Mouse (Mus musculus): ENCODE measurements at regions not wholly inside any gene's neighbourhood (a gene's known extent, or its start where the extent isn't known, plus 50 kb on each side); places are given as distances from the start of the nearest gene placed in this dataset.

GRCm38 (mm10) chr2:47053689-47054088 lies 1760.2 kb upstream of the Acvr2a start:
- WGBS = 80% methylated on average over 3 of the region's 3 CpGs

GRCm38 (mm10) chr2:47074191-47074590 lies 1739.7 kb upstream of the Acvr2a start:
- no peak overlapping the region for H3K4me3 ChIP-seq (replicated peaks; ENCODE audit: low read length)
- no peak overlapping the region for H3K9ac ChIP-seq (replicated peaks; ENCODE audit: low read depth, low read length)
- no peak for ATAC-seq
- no peaks in the 10 kb centered on the region for H3K36me3 ChIP-seq (ENCODE audit: control insufficient read depth, insufficient read depth)
- H3K9me3 ChIP-seq (ENCODE audit: control insufficient read depth, low read length) = no peaks in the 10 kb centered on the region
- H3K4me2 ChIP-seq (ENCODE audit: low read length) = no peak overlapping the region
- H3K27ac ChIP-seq (ENCODE audit: low read length) = no peak overlapping the region
- no peaks in the 10 kb centered on the region for H3K4me1 ChIP-seq (replicated peaks; ENCODE audit: control insufficient read depth, insufficient read depth, low read length)
- H3K27me3 ChIP-seq (replicated peaks; ENCODE audit: control insufficient read depth, insufficient read depth, low read length) = no peaks in the 10 kb centered on the region

More at GRCm38 (mm10) chr2:47053689-47054088, 1760.2 kb upstream of the Acvr2a start:
- H3K4me1 ChIP-seq (replicated peaks; ENCODE audit: control insufficient read depth, insufficient read depth, low read length) = no peaks in the 10 kb centered on the region
- H3K36me3 ChIP-seq (ENCODE audit: control insufficient read depth, insufficient read depth) = no peaks in the 10 kb centered on the region
- H3K9ac ChIP-seq (replicated peaks; ENCODE audit: low read depth, low read length) = no peak overlapping the region
- ATAC-seq = 0 out of 2 replicates have a peak, but pooled peaks have one; percentile 43
- H3K4me2 ChIP-seq (ENCODE audit: low read length) = no peak overlapping the region
- no peaks in the 10 kb centered on the region for H3K27me3 ChIP-seq (replicated peaks; ENCODE audit: control insufficient read depth, insufficient read depth, low read length)
- H3K4me3 ChIP-seq (replicated peaks; ENCODE audit: low read length) = no peak overlapping the region
- H3K9me3 ChIP-seq (ENCODE audit: control insufficient read depth, low read length) = no peaks in the 10 kb centered on the region
- H3K27ac ChIP-seq (ENCODE audit: low read length) = no peak overlapping the region

- no peaks in the 10 kb centered on the region for H3K4me1 ChIP-seq (replicated peaks; ENCODE audit: control insufficient read depth, insufficient read depth, low read length)
- H3K27me3 ChIP-seq (replicated peaks; ENCODE audit: control insufficient read depth, insufficient read depth, low read length) = no peaks in the 10 kb centered on the region
- H3K36me3 ChIP-seq (ENCODE audit: control insufficient read depth, insufficient read depth) = no peaks in the 10 kb centered on the region
- no peaks in the 10 kb centered on the region for H3K9me3 ChIP-seq (ENCODE audit: control insufficient read depth, low read length)
- WGBS = 91% methylated on average over 3 of the region's 3 CpGs
- no peak overlapping the region for H3K4me3 ChIP-seq (replicated peaks; ENCODE audit: low read length)
- H3K27ac ChIP-seq (ENCODE audit: low read length) = no peak overlapping the region
- no peak overlapping the region for H3K4me2 ChIP-seq (ENCODE audit: low read length)
- no peak for ATAC-seq
- no peak overlapping the region for H3K9ac ChIP-seq (replicated peaks; ENCODE audit: low read depth, low read length)
Observed at GRCm38 (mm10) chr2:47075225-47075624, 1738.7 kb upstream of the Acvr2a start.

GRCm38 (mm10) chr2:47088635-47089034 lies 1725.3 kb upstream of the Acvr2a start:
- no peak overlapping the region for H3K4me2 ChIP-seq (ENCODE audit: low read length)
- H3K4me1 ChIP-seq (replicated peaks; ENCODE audit: control insufficient read depth, insufficient read depth, low read length) = no peaks in the 10 kb centered on the region
- ATAC-seq = no peak
- H3K36me3 ChIP-seq (ENCODE audit: control insufficient read depth, insufficient read depth) = no peaks in the 10 kb centered on the region
- no peaks in the 10 kb centered on the region for H3K9me3 ChIP-seq (ENCODE audit: control insufficient read depth, low read length)
- no peaks in the 10 kb centered on the region for H3K27me3 ChIP-seq (replicated peaks; ENCODE audit: control insufficient read depth, insufficient read depth, low read length)
- H3K9ac ChIP-seq (replicated peaks; ENCODE audit: low read depth, low read length) = no peak overlapping the region
- no peak overlapping the region for H3K27ac ChIP-seq (ENCODE audit: low read length)
- H3K4me3 ChIP-seq (replicated peaks; ENCODE audit: low read length) = no peak overlapping the region
- WGBS = 22% methylated on average over 4 of the region's 4 CpGs

- WGBS = 82% methylated on average over 3 of the region's 3 CpGs
- no peak overlapping the region for H3K9ac ChIP-seq (replicated peaks; ENCODE audit: low read depth, low read length)
- ATAC-seq = no peak
Observed at GRCm38 (mm10) chr2:47095993-47096392, 1717.9 kb upstream of the Acvr2a start.

GRCm38 (mm10) chr2:47139435-47139834 lies 1674.5 kb upstream of the Acvr2a start:
- no peak for ATAC-seq
- H3K4me1 ChIP-seq (replicated peaks; ENCODE audit: control insufficient read depth, insufficient read depth, low read length) = no peaks in the 10 kb centered on the region
- no peaks in the 10 kb centered on the region for H3K36me3 ChIP-seq (ENCODE audit: control insufficient read depth, insufficient read depth)
- no peak overlapping the region for H3K9ac ChIP-seq (replicated peaks; ENCODE audit: low read depth, low read length)
- no peaks in the 10 kb centered on the region for H3K9me3 ChIP-seq (ENCODE audit: control insufficient read depth, low read length)
- H3K4me3 ChIP-seq (replicated peaks; ENCODE audit: low read length) = no peak overlapping the region
- no peak overlapping the region for H3K4me2 ChIP-seq (ENCODE audit: low read length)
- H3K27me3 ChIP-seq (replicated peaks; ENCODE audit: control insufficient read depth, insufficient read depth, low read length) = no peaks in the 10 kb centered on the region
- no peak overlapping the region for H3K27ac ChIP-seq (ENCODE audit: low read length)
- 75% methylated on average over 1 of the region's 1 CpGs for WGBS

More at GRCm38 (mm10) chr2:47095993-47096392, 1717.9 kb upstream of the Acvr2a start:
- H3K4me3 ChIP-seq (replicated peaks; ENCODE audit: low read length) = no peak overlapping the region
- no peak overlapping the region for H3K27ac ChIP-seq (ENCODE audit: low read length)
- no peak overlapping the region for H3K4me2 ChIP-seq (ENCODE audit: low read length)
- no peaks in the 10 kb centered on the region for H3K27me3 ChIP-seq (replicated peaks; ENCODE audit: control insufficient read depth, insufficient read depth, low read length)
- H3K36me3 ChIP-seq (ENCODE audit: control insufficient read depth, insufficient read depth) = no peaks in the 10 kb centered on the region
- H3K4me1 ChIP-seq (replicated peaks; ENCODE audit: control insufficient read depth, insufficient read depth, low read length) = no peaks in the 10 kb centered on the region
- H3K9me3 ChIP-seq (ENCODE audit: control insufficient read depth, low read length) = no peaks in the 10 kb centered on the region

GRCm38 (mm10) chr2:47184067-47184802 lies 1629.7 kb upstream of the Acvr2a start:
- H3K9me3 ChIP-seq (ENCODE audit: control insufficient read depth, low read length) = no peaks in the 10 kb centered on the region
- no peak overlapping the region for H3K4me2 ChIP-seq (ENCODE audit: low read length)
- WGBS = 64% methylated on average over 2 of the region's 2 CpGs
- H3K27me3 ChIP-seq (replicated peaks; ENCODE audit: control insufficient read depth, insufficient read depth, low read length) = no peaks in the 10 kb centered on the region
- H3K9ac ChIP-seq (replicated peaks; ENCODE audit: low read depth, low read length) = no peak overlapping the region
- H3K4me1 ChIP-seq (replicated peaks; ENCODE audit: control insufficient read depth, insufficient read depth, low read length) = no peaks in the 10 kb centered on the region
- no peak overlapping the region for H3K27ac ChIP-seq (ENCODE audit: low read length)
- no peaks in the 10 kb centered on the region for H3K36me3 ChIP-seq (ENCODE audit: control insufficient read depth, insufficient read depth)
- ATAC-seq = peak; percentile 72
- no peak overlapping the region for H3K4me3 ChIP-seq (replicated peaks; ENCODE audit: low read length)

All from forebrain, embryonic 16.5 days (tissue).